Mouse (Mus musculus): ENCODE data around the gene Micall1. TPM values are rescaled to one million over a fixed set of nuclear protein-coding genes. Genes with fewer than 3 reads are reported as not detected.

The Micall1 gene
- polyA plus RNA-seq, 1 experiment, result 23.8 TPM

GRCm38 (mm10) chr15:79127101-79127500 lies 18.4 kb downstream of the Micall1 start:
- DNase-seq (ENCODE audit: extremely low spot score in 1 of 2, low spot score in 1 of 2), result no peak

GRCm38 (mm10) chr15:79128208-79128607 lies 19.5 kb downstream of the Micall1 start:
- DNase-seq (ENCODE audit: extremely low spot score in 1 of 2, low spot score in 1 of 2), result no peak

GRCm38 (mm10) chr15:79129311-79129710 lies 20.6 kb downstream of the Micall1 start:
- no peak for DNase-seq (ENCODE audit: extremely low spot score in 1 of 2, low spot score in 1 of 2)

- DNase-seq (ENCODE audit: extremely low spot score in 1 of 2, low spot score in 1 of 2), result no peak
These were observed 22.1 kb downstream of the Micall1 start for GRCm38 (mm10) chr15:79130782-79131181.

GRCm38 (mm10) chr15:79131442-79131841 lies 22.7 kb downstream of the Micall1 start:
- DNase-seq (ENCODE audit: extremely low spot score in 1 of 2, low spot score in 1 of 2), result no peak

GRCm38 (mm10) chr15:79133191-79133661 lies 24.5 kb downstream of the Micall1 start:
- no peak for DNase-seq (ENCODE audit: extremely low spot score in 1 of 2, low spot score in 1 of 2)

- no peak for DNase-seq (ENCODE audit: extremely low spot score in 1 of 2, low spot score in 1 of 2)
These were observed 26.0 kb downstream of the Micall1 start for GRCm38 (mm10) chr15:79134496-79135270.

GRCm38 (mm10) chr15:79135332-79135731 lies 26.6 kb downstream of the Micall1 start:
- DNase-seq (ENCODE audit: extremely low spot score in 1 of 2, low spot score in 1 of 2), result no peak

- no peak for DNase-seq (ENCODE audit: extremely low spot score in 1 of 2, low spot score in 1 of 2)
These were observed 27.3 kb downstream of the Micall1 start for GRCm38 (mm10) chr15:79135783-79136575.

- no peak for DNase-seq (ENCODE audit: extremely low spot score in 1 of 2, low spot score in 1 of 2)
These were observed 30.9 kb downstream of the Micall1 start for GRCm38 (mm10) chr15:79139640-79140039.

GRCm38 (mm10) chr15:79140866-79141565 lies 32.3 kb downstream of the Micall1 start, which contains the start of the genes Polr2f and 1700088E04Rik:
Gene Polr2f, plus strand, starts transcription at chr15:79141009.
Gene 1700088E04Rik, minus strand, starts transcription at chr15:79141253.
- peak; percentile 88 to 98 for DNase-seq (ENCODE audit: extremely low spot score in 1 of 2, low spot score in 1 of 2)

GRCm38 (mm10) chr15:79141566-79141917 lies 32.8 kb downstream of the Micall1 start:
- DNase-seq (ENCODE audit: extremely low spot score in 1 of 2, low spot score in 1 of 2), result no peak

GRCm38 (mm10) chr15:79143316-79143715 lies 34.6 kb downstream of the Micall1 start:
- DNase-seq (ENCODE audit: extremely low spot score in 1 of 2, low spot score in 1 of 2), result no peak

- no peak for DNase-seq (ENCODE audit: extremely low spot score in 1 of 2, low spot score in 1 of 2)
These were observed 35.3 kb downstream of the Micall1 start for GRCm38 (mm10) chr15:79144021-79144420.

- DNase-seq (ENCODE audit: extremely low spot score in 1 of 2, low spot score in 1 of 2), result no peak
These were observed 36.8 kb downstream of the Micall1 start for GRCm38 (mm10) chr15:79145522-79145921.

- DNase-seq (ENCODE audit: extremely low spot score in 1 of 2, low spot score in 1 of 2), result peak in 1 of 2 experiments; percentile 87
These were observed 39.8 kb downstream of the Micall1 start for GRCm38 (mm10) chr15:79148533-79148932.

GRCm38 (mm10) chr15:79151881-79152280 lies 43.2 kb downstream of the Micall1 start:
- DNase-seq (ENCODE audit: extremely low spot score in 1 of 2, low spot score in 1 of 2), result no peak

GRCm38 (mm10) chr15:79152709-79153108 lies 44.0 kb downstream of the Micall1 start:
- DNase-seq (ENCODE audit: extremely low spot score in 1 of 2, low spot score in 1 of 2), result no peak

- DNase-seq (ENCODE audit: extremely low spot score in 1 of 2, low spot score in 1 of 2), result no peak
These were observed 46.9 kb downstream of the Micall1 start for GRCm38 (mm10) chr15:79155572-79155971.

GRCm38 (mm10) chr15:79162301-79162700 lies 53.6 kb downstream of the Micall1 start:
- DNase-seq (ENCODE audit: extremely low spot score in 1 of 2, low spot score in 1 of 2), result no peak

- no peak for DNase-seq (ENCODE audit: extremely low spot score in 1 of 2, low spot score in 1 of 2)
These were observed 54.1 kb downstream of the Micall1 start for GRCm38 (mm10) chr15:79162822-79163221.

Data from frontal cortex, adult 2 months (tissue).